Mouse (Mus musculus) lung, postnatal 0 days (tissue): ENCODE data around the gene M1ap.

Source experiments
- CTCF ChIP-seq: IDR thresholded peaks from 2 replicates; pipeline ENCODE4 v1.5.1; 2016; ENCODE audit warnings: antibody characterized with exemption, mild to moderate bottlenecking
- EP300 ChIP-seq: IDR thresholded peaks from 2 replicates; pipeline ENCODE4 v1.6.1; 2016; ENCODE audit warnings: antibody characterized with exemption, mild to moderate bottlenecking, control low read depth

DNA sequence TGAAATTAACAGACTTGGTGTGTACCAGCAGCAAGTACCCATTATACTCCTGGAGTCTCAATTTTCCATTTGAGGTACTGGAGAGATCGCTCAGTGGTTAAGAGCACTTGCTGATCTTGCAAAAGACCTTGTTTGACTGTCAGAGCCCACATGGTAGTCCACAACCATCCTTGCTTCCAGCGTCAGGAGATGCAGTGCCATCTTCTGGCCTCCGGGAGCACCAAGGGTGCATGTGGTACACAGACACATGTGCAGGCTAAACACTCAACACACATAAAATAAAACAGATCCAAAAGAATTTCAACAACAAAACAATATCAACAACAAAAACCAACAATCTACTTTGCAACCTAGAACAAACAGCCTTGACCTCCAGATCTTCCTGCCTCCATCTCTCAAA, 21.7 kb upstream of the M1ap start:
- TF ChIP-seq CTCF: peak; percentile 42
- no peak for TF ChIP-seq EP300
